Mouse (Mus musculus): Measurements from ENCODE around the gene Cnih2. TPM values are rescaled to one million over a fixed set of nuclear protein-coding genes. Genes with fewer than 3 reads are reported as not detected.

The Cnih2 gene
- not detected for total RNA-seq (2021)
- 0.53 and 0.70 TPM in 2 replicates for polyA plus RNA-seq (2012; rRNA removed)
- long read RNA-seq = 0 reads

GRCm38 (mm10) chr19:5098363-5099143 is at the start of gene Cnih2:
Cnih2 (minus strand) TSS chr19:5098521.
- Histone ChIP-seq H3K4me1 (ENCODE audit: control insufficient read depth, insufficient read depth, low read length) (peaks cover 2% of the 10 kb centered on the region; the same call in 1 of the 2 replicates), H3K79me2 (replicated peaks; ENCODE audit: control insufficient read depth, insufficient read depth, low read length) (no peaks in the 10 kb centered on the region), H3K36me3 (ENCODE audit: control insufficient read depth, insufficient read depth, low read length) (no peaks in the 10 kb centered on the region), H3K27me3 (ENCODE audit: control insufficient read depth, insufficient read depth, low read length) (no peaks in the 10 kb centered on the region), H3K27ac (no peak within 1 kb of the TSS), H3K4me3 (peak within 1 kb of the TSS; percentile 40), H3K9ac (ENCODE audit: low read depth, low read length) (peak within 1 kb of the TSS; percentile 58)
- 5% methylated on average over 46 of the region's 48 CpGs for WGBS
- TF ChIP-seq CTCF (IDR thresholded peaks at IDR 0.05) (no peak), POLR2A (IDR thresholded peaks at IDR 0.05; ENCODE audit: insufficient read depth, low read depth, low read length) (peak; percentile 32; the same call in 1 of the 2 replicates)
- intact Hi-C loops (cut with DNase I) = no loop called here
- DNase-seq = peak; percentile 72 to 81

- H3K4me1 ChIP-seq (ENCODE audit: control insufficient read depth, insufficient read depth, low read length) = no peaks in the 10 kb centered on the region
- DNase-seq = peak; percentile 20 to 45
- H3K27ac ChIP-seq = no peak overlapping the region
- H3K9ac ChIP-seq (ENCODE audit: low read depth, low read length) = no peak overlapping the region
- TF ChIP-seq CTCF (IDR thresholded peaks at IDR 0.05) = peak; percentile 80
- TF ChIP-seq EP300 (IDR thresholded peaks at IDR 0.05; ENCODE audit: insufficient read depth, low read depth, low read length) = no peak
- TF ChIP-seq POLR2A (IDR thresholded peaks at IDR 0.05; ENCODE audit: insufficient read depth, low read depth, low read length) = no peak
- intact Hi-C loops (cut with DNase I) = loop anchor here (1.0 to 2.0 kb wide), 2 partner anchors 21 to 45 kb away; partner anchors contain the start of gene Klc2
- no peaks in the 10 kb centered on the region for H3K27me3 ChIP-seq (ENCODE audit: control insufficient read depth, insufficient read depth, low read length)
- H3K79me2 ChIP-seq (replicated peaks; ENCODE audit: control insufficient read depth, insufficient read depth, low read length) = no peaks in the 10 kb centered on the region
- WGBS = 9% methylated on average over 2 of the region's 2 CpGs
- H3K36me3 ChIP-seq (ENCODE audit: control insufficient read depth, insufficient read depth, low read length) = no peaks in the 10 kb centered on the region
- H3K4me3 ChIP-seq = no peak overlapping the region
Measured at GRCm38 (mm10) chr19:5139640-5140039, 41.3 kb upstream of the Cnih2 start.

- no peaks in the 10 kb centered on the region for H3K36me3 ChIP-seq (ENCODE audit: control insufficient read depth, insufficient read depth, low read length)
- 51% methylated on average over 4 of the region's 4 CpGs for WGBS
- intact Hi-C loops (cut with DNase I) = no loop called here
- no peak overlapping the region for H3K9ac ChIP-seq (ENCODE audit: low read depth, low read length)
- no peaks in the 10 kb centered on the region for H3K4me1 ChIP-seq (ENCODE audit: control insufficient read depth, insufficient read depth, low read length)
- no peak for DNase-seq
- H3K4me3 ChIP-seq = no peak overlapping the region
- H3K27me3 ChIP-seq (ENCODE audit: control insufficient read depth, insufficient read depth, low read length) = no peaks in the 10 kb centered on the region
- no peaks in the 10 kb centered on the region for H3K79me2 ChIP-seq (replicated peaks; ENCODE audit: control insufficient read depth, insufficient read depth, low read length)
- no peak overlapping the region for H3K27ac ChIP-seq
- TF ChIP-seq CTCF (IDR thresholded peaks at IDR 0.05) (no peak), EP300 (IDR thresholded peaks at IDR 0.05; ENCODE audit: insufficient read depth, low read depth, low read length) (no peak), POLR2A (IDR thresholded peaks at IDR 0.05; ENCODE audit: insufficient read depth, low read depth, low read length) (no peak)
Measured at GRCm38 (mm10) chr19:5131237-5131636, 32.9 kb upstream of the Cnih2 start.

GRCm38 (mm10) chr19:5129770-5130169 is 31.4 kb upstream of the Cnih2 start:
- Histone ChIP-seq H3K79me2 (replicated peaks; ENCODE audit: control insufficient read depth, insufficient read depth, low read length) (no peaks in the 10 kb centered on the region), H3K4me1 (ENCODE audit: control insufficient read depth, insufficient read depth, low read length) (no peaks in the 10 kb centered on the region), H3K9ac (ENCODE audit: low read depth, low read length) (no peak overlapping the region), H3K36me3 (ENCODE audit: control insufficient read depth, insufficient read depth, low read length) (no peaks in the 10 kb centered on the region), H3K4me3 (no peak overlapping the region), H3K27me3 (ENCODE audit: control insufficient read depth, insufficient read depth, low read length) (no peaks in the 10 kb centered on the region), H3K27ac (no peak overlapping the region)
- no peak for DNase-seq
- no peak for TF ChIP-seq EP300 (IDR thresholded peaks at IDR 0.05; ENCODE audit: insufficient read depth, low read depth, low read length)
- TF ChIP-seq CTCF (IDR thresholded peaks at IDR 0.05) = peak; percentile 63
- WGBS = 41% methylated on average over 1 of the region's 1 CpGs
- intact Hi-C loops (cut with DNase I) = no loop called here

- H3K27me3 ChIP-seq (ENCODE audit: control insufficient read depth, insufficient read depth, low read length) = no peaks in the 10 kb centered on the region
- H3K79me2 ChIP-seq (replicated peaks; ENCODE audit: control insufficient read depth, insufficient read depth, low read length) = no peaks in the 10 kb centered on the region
- no peak for DNase-seq
- 61% methylated on average over 7 of the region's 7 CpGs for WGBS
- TF ChIP-seq CTCF (IDR thresholded peaks at IDR 0.05) (no peak), POLR2A (IDR thresholded peaks at IDR 0.05; ENCODE audit: insufficient read depth, low read depth, low read length) (no peak), EP300 (IDR thresholded peaks at IDR 0.05; ENCODE audit: insufficient read depth, low read depth, low read length) (no peak)
- no peak overlapping the region for H3K27ac ChIP-seq
- H3K9ac ChIP-seq (ENCODE audit: low read depth, low read length) = no peak overlapping the region
- no peak overlapping the region for H3K4me3 ChIP-seq
- H3K36me3 ChIP-seq (ENCODE audit: control insufficient read depth, insufficient read depth, low read length) = no peaks in the 10 kb centered on the region
- H3K4me1 ChIP-seq (ENCODE audit: control insufficient read depth, insufficient read depth, low read length) = no peaks in the 10 kb centered on the region
- intact Hi-C loops (cut with DNase I) = no loop called here
Measured at GRCm38 (mm10) chr19:5124055-5124614, 25.8 kb upstream of the Cnih2 start.

GRCm38 (mm10) chr19:5123241-5123640 is 24.9 kb upstream of the Cnih2 start:
- Histone ChIP-seq H3K36me3 (ENCODE audit: control insufficient read depth, insufficient read depth, low read length) (no peaks in the 10 kb centered on the region), H3K9ac (ENCODE audit: low read depth, low read length) (no peak overlapping the region), H3K79me2 (replicated peaks; ENCODE audit: control insufficient read depth, insufficient read depth, low read length) (no peaks in the 10 kb centered on the region), H3K4me3 (no peak overlapping the region), H3K4me1 (ENCODE audit: control insufficient read depth, insufficient read depth, low read length) (no peaks in the 10 kb centered on the region), H3K27ac (no peak overlapping the region), H3K27me3 (ENCODE audit: control insufficient read depth, insufficient read depth, low read length) (no peaks in the 10 kb centered on the region)
- intact Hi-C loops (cut with DNase I) = no loop called here
- no peak for TF ChIP-seq POLR2A (IDR thresholded peaks at IDR 0.05; ENCODE audit: insufficient read depth, low read depth, low read length)
- no peak for TF ChIP-seq CTCF (IDR thresholded peaks at IDR 0.05)
- TF ChIP-seq EP300 (IDR thresholded peaks at IDR 0.05; ENCODE audit: insufficient read depth, low read depth, low read length) = no peak
- 59% methylated on average over 3 of the region's 3 CpGs for WGBS
- DNase-seq = no peak

Data from heart, adult 2 months (tissue).